ENCODE assay signal across 9 mouse cellular contexts in genomic region chr6:112861351-112862297, GRCm38 (mm10).
A peak's percentile ranks its signal among the peaks of the same experiment; 100 is the strongest.
DNase-seq lines count a peak whose midpoint lies in the region; ATAC-seq lines count a peak whose summit lies in the region.
"Had no signal": no experiment of that assay in that cellular context is flagged by ENCODE, and none has a peak within 500 bp of the region (broad histone marks: within the 10 kb centered on the region; RNA-seq: fewer than 3 reads in every experiment).

No protein-coding gene starts in this region.

- 80% methylated on average over 11 of the region's 11 CpGs for WGBS in midbrain, embryonic 12.5 days
- 85% methylated on average over 11 of the region's 11 CpGs for WGBS in midbrain, embryonic 11.5 days

- H3K4me3 ChIP-seq in midbrain, embryonic 12.5 days = no peak overlapping the region
- H3K4me3 ChIP-seq in midbrain, embryonic 11.5 days (ENCODE audit: low read depth, low read length) = no peak overlapping the region
- H3K4me3 ChIP-seq: limb, embryonic 15.5 days had no signal

- peak overlapping the region; percentile 42; the same call in 1 of the 2 replicates for H3K27ac ChIP-seq in midbrain, embryonic 12.5 days (replicated peaks)
- no peak overlapping the region for H3K27ac ChIP-seq in midbrain, embryonic 11.5 days (ENCODE audit: low read depth, low read length)
- H3K27ac ChIP-seq: limb, embryonic 15.5 days had no signal

- H3K4me2 ChIP-seq in midbrain, embryonic 12.5 days (replicated peaks) = no peak overlapping the region
- H3K4me2 ChIP-seq in midbrain, embryonic 11.5 days = no peak overlapping the region
- H3K4me2 ChIP-seq: limb, embryonic 15.5 days had no signal

- H3K27me3 ChIP-seq in midbrain, embryonic 12.5 days = no peaks in the 10 kb centered on the region
- H3K27me3 ChIP-seq in midbrain, embryonic 11.5 days (ENCODE audit: control insufficient read depth, insufficient read depth, low read length) = no peaks in the 10 kb centered on the region
- H3K27me3 ChIP-seq: limb, embryonic 15.5 days had no signal

- H3K4me1 ChIP-seq in midbrain, embryonic 12.5 days = peaks cover 58% of the 10 kb centered on the region
- peaks cover 5% of the 10 kb centered on the region; the same call in 1 of the 2 replicates for H3K4me1 ChIP-seq in midbrain, embryonic 11.5 days (ENCODE audit: control insufficient read depth, insufficient read depth, low read length)

- no peak for DNase-seq in midbrain, embryonic 11.5 days (ENCODE audit: low spot score, missing footprints)
- DNase-seq in cerebellum, postnatal 10 days = peak; percentile 70 to 80
- peak; percentile 27 for DNase-seq in naive thymus-derived CD4-positive, alpha-beta T cell, adult 2 months (ENCODE audit: low read depth)
- no peak for DNase-seq in right cerebral cortex, postnatal 25 days
- no peak for DNase-seq in embryo, embryonic 9.5 days (ENCODE audit: extremely low spot score)
- DNase-seq: adrenal gland, adult 2 months had no signal

- no peak for ATAC-seq in midbrain, embryonic 12.5 days (ENCODE audit: low FRiP score, low read depth)
- no peak for ATAC-seq in midbrain, embryonic 11.5 days (ENCODE audit: low FRiP score)
- ATAC-seq in activated CD4-positive, CD25-positive, alpha-beta regulatory T cell, adult 4 months = peak; percentile 87

- no peaks in the 10 kb centered on the region; the same call in 1 of the 2 replicates for H3K36me3 ChIP-seq in midbrain, embryonic 12.5 days
- no peaks in the 10 kb centered on the region for H3K36me3 ChIP-seq in midbrain, embryonic 11.5 days (ENCODE audit: control insufficient read depth, insufficient read depth, low read length)
- H3K36me3 ChIP-seq: limb, embryonic 15.5 days had no signal

- H3K9ac ChIP-seq in midbrain, embryonic 12.5 days (replicated peaks) = no peak overlapping the region
- H3K9ac ChIP-seq in midbrain, embryonic 11.5 days (ENCODE audit: low read length) = no peak overlapping the region
- H3K9ac ChIP-seq: limb, embryonic 15.5 days had no signal

- no peaks in the 10 kb centered on the region for H3K9me3 ChIP-seq in midbrain, embryonic 12.5 days
- H3K9me3 ChIP-seq in midbrain, embryonic 11.5 days (ENCODE audit: control insufficient read depth, low read length) = no peaks in the 10 kb centered on the region
- H3K9me3 ChIP-seq: limb, embryonic 15.5 days had no signal

Comparison
In these comparisons a context has a peak if more than half of its experiments do, and no peak if none do; other contexts are left out.
1. DNase-seq: peak in cerebellum, postnatal 10 days (2 of 2) and naive thymus-derived CD4-positive, alpha-beta T cell, adult 2 months (single experiment); none in midbrain, embryonic 11.5 days (single experiment), right cerebral cortex, postnatal 25 days (single experiment) and embryo, embryonic 9.5 days (single experiment).